Mouse (Mus musculus) CH12.LX (cell line): ENCODE measurements around the gene Tmem274. TPM values are rescaled to one million over a fixed set of nuclear protein-coding genes. Genes with fewer than 3 reads are reported as not detected.

Experiments used
- DNase-seq: peaks from one replicate; pipeline ENCODE4 v3.0.0-alpha.2; 2013; ENCODE audit errors: extremely low read depth
- H3K27ac ChIP-seq: 2 replicates; pipeline ENCODE4 v1.5.1; 2012; ENCODE audit warnings: low read depth, mild to moderate bottlenecking, control low read depth, moderate library complexity; ENCODE audit not compliant: insufficient read depth
- H3K27me3 ChIP-seq: replicated peaks from 2 replicates; pipeline ENCODE3; 2012; ENCODE audit warnings: inconsistent platforms
- H3K36me3 ChIP-seq, 2 experiments: replicated peaks in 1 of 2; 2 replicates each; pipeline versions ENCODE3 to v1.6.1; 2012; ENCODE audit warnings: inconsistent platforms in 1 of 2, low read length in 1 of 2, mild to moderate bottlenecking in 1 of 2, mixed read lengths in 1 of 2, moderate library complexity in 1 of 2; ENCODE audit not compliant: control insufficient read depth in 1 of 2, insufficient read depth in 1 of 2
- H3K4me1 ChIP-seq, 2 experiments: 2 replicates each; pipeline ENCODE4 v1.6.1; 2012; ENCODE audit warnings: inconsistent platforms in 1 of 2, moderate library complexity in 1 of 2; ENCODE audit not compliant: insufficient read depth in 2 of 2, control insufficient read depth in 1 of 2
- H3K4me2 ChIP-seq: 2 replicates; pipeline ENCODE4 v1.6.1; 2012; ENCODE audit warnings: low read depth, mild to moderate bottlenecking, control low read depth; ENCODE audit not compliant: poor library complexity, insufficient read depth, severe bottlenecking
- H3K4me3 ChIP-seq, 3 experiments: fragments of 150-350 bp in 1 of 3; sonication (generic) in 1 of 3; replicated peaks in 1 of 3; 2 replicates each; pipeline versions ENCODE3 to v1.5.1; 2011 to 2012; ENCODE audit warnings: low read depth in 2 of 3, low read length in 2 of 3, mild to moderate bottlenecking in 2 of 3, moderate library complexity in 2 of 3, control low read depth in 1 of 3, improper control_type of control experiment in 1 of 3, inconsistent platforms in 1 of 3, mixed read lengths in 1 of 3; ENCODE audit not compliant: poor library complexity in 1 of 3
- H3K79me2 ChIP-seq: replicated peaks from 2 replicates; pipeline ENCODE4 v1.6.1; 2012; ENCODE audit warnings: mild to moderate bottlenecking, moderate library complexity; ENCODE audit not compliant: control insufficient read depth, poor library complexity, insufficient read depth, severe bottlenecking; ENCODE audit errors: extremely low read depth
- H3K9ac ChIP-seq: 2 replicates; pipeline ENCODE4 v1.6.1; 2012; ENCODE audit warnings: low read depth, mild to moderate bottlenecking, control low read depth, moderate library complexity; ENCODE audit not compliant: insufficient read depth
- H3K9me3 ChIP-seq: replicated peaks from 2 replicates; pipeline ENCODE3; 2012; ENCODE audit warnings: low read length, inconsistent platforms, mixed read lengths
- BHLHE40 ChIP-seq: IDR thresholded peaks from 2 replicates; pipeline ENCODE4 v1.6.1; 2011; ENCODE audit warnings: mild to moderate bottlenecking, low read depth, low read length, improper control_type of control experiment
- CHD1 ChIP-seq: IDR thresholded peaks from 2 replicates; pipeline ENCODE4 v1.6.1; 2012; ENCODE audit warnings: low read depth, low read length, improper control_type of control experiment, inconsistent platforms
- CTCF ChIP-seq, 2 experiments: IDR thresholded peaks in 1 of 2; conservative IDR thresholded peaks in 1 of 2; 2 replicates each; pipeline ENCODE4 v1.5.1; 2011 to 2012; ENCODE audit warnings: low read depth in 2 of 2, low read length in 2 of 2, improper control_type of control experiment in 1 of 2, inconsistent platforms in 1 of 2, mild to moderate bottlenecking in 1 of 2, moderate library complexity in 1 of 2
- E2F4 ChIP-seq: IDR thresholded peaks from 2 replicates; pipeline ENCODE4 v1.6.1; 2011; ENCODE audit warnings: low read depth, low read length, improper control_type of control experiment; ENCODE audit not compliant: insufficient replicate concordance
- ELF1 ChIP-seq: IDR thresholded peaks from 2 replicates; pipeline ENCODE4 v1.6.1; 2014; ENCODE audit warnings: low read depth, mild to moderate bottlenecking, inconsistent platforms, low read length, improper control_type of control experiment
- EP300 ChIP-seq: IDR thresholded peaks from 2 replicates; pipeline ENCODE4 v1.6.1; 2011; ENCODE audit warnings: low read length, improper control_type of control experiment
- ETS1 ChIP-seq: conservative IDR thresholded peaks from 2 replicates; pipeline ENCODE4 v1.6.1; 2012; ENCODE audit warnings: low read depth, mild to moderate bottlenecking, inconsistent platforms, low read length, improper control_type of control experiment, moderate library complexity
- GABPA ChIP-seq: IDR thresholded peaks from 2 replicates; pipeline ENCODE4 v1.6.1; 2012; ENCODE audit warnings: low read depth, low read length, improper control_type of control experiment, inconsistent platforms; ENCODE audit not compliant: insufficient replicate concordance
- HCFC1 ChIP-seq: IDR thresholded peaks from 2 replicates; pipeline ENCODE4 v1.6.1; 2012; ENCODE audit warnings: low read depth, mild to moderate bottlenecking, inconsistent platforms, low read length, improper control_type of control experiment
- IRF4 ChIP-seq: IDR thresholded peaks from 2 replicates; pipeline ENCODE4 v1.6.1; 2014; ENCODE audit warnings: low read depth, mild to moderate bottlenecking, inconsistent platforms, low read length, improper control_type of control experiment
- JUN ChIP-seq: IDR thresholded peaks from 2 replicates; pipeline ENCODE4 v1.6.1; 2011; ENCODE audit warnings: low read depth, mild to moderate bottlenecking, low read length, improper control_type of control experiment, moderate library complexity; ENCODE audit not compliant: insufficient read depth
- JUND ChIP-seq: conservative IDR thresholded peaks from 2 replicates; pipeline ENCODE4 v1.6.1; 2011; ENCODE audit warnings: low read depth, low read length, improper control_type of control experiment
- MAZ ChIP-seq: IDR thresholded peaks from 2 replicates; pipeline ENCODE4 v1.6.1; 2012; ENCODE audit warnings: low read depth, mild to moderate bottlenecking, inconsistent platforms, low read length, improper control_type of control experiment, moderate library complexity
- MEF2A ChIP-seq: IDR thresholded peaks from 2 replicates; pipeline ENCODE4 v1.6.1; 2014; ENCODE audit warnings: low read depth, mild to moderate bottlenecking, inconsistent platforms, low read length, improper control_type of control experiment, borderline replicate concordance
- MYC ChIP-seq: IDR thresholded peaks from 2 replicates; pipeline ENCODE4 v1.6.1; 2011; ENCODE audit warnings: low read depth, mild to moderate bottlenecking, improper control_type of control experiment, low read length
- NELFE ChIP-seq: IDR thresholded peaks from 2 replicates; pipeline ENCODE4 v1.6.1; 2011; ENCODE audit warnings: low read depth, low read length, improper control_type of control experiment
- NRF1 ChIP-seq: IDR thresholded peaks from 2 replicates; pipeline ENCODE4 v1.6.1; 2014; ENCODE audit warnings: low read depth, mild to moderate bottlenecking, inconsistent platforms, low read length, improper control_type of control experiment, moderate library complexity
- PAX5 ChIP-seq: IDR thresholded peaks from 2 replicates; pipeline ENCODE4 v1.6.1; 2012; ENCODE audit warnings: low read length, inconsistent platforms, mixed read lengths
- POLR2A ChIP-seq: IDR thresholded peaks from 2 replicates; pipeline ENCODE4 v1.6.1; 2011; ENCODE audit warnings: low read depth, mild to moderate bottlenecking, improper control_type of control experiment, low read length
- POLR2AphosphoS2 ChIP-seq: IDR thresholded peaks from 2 replicates; pipeline ENCODE4 v1.6.1; 2011; ENCODE audit warnings: low read depth, low read length, improper control_type of control experiment
- RAD21 ChIP-seq: IDR thresholded peaks from 2 replicates; pipeline ENCODE4 v1.6.1; 2011; ENCODE audit warnings: low read depth, mild to moderate bottlenecking, low read length, improper control_type of control experiment, moderate library complexity
- SIN3A ChIP-seq: IDR thresholded peaks from 2 replicates; pipeline ENCODE4 v1.6.1; 2012; ENCODE audit warnings: low read length, improper control_type of control experiment, inconsistent platforms
- SMC3 ChIP-seq: IDR thresholded peaks from 2 replicates; pipeline ENCODE4 v1.6.1; 2011; ENCODE audit warnings: low read depth, low read length, improper control_type of control experiment
- USF1 ChIP-seq: IDR thresholded peaks from 2 replicates; pipeline ENCODE4 v1.6.1; 2014; ENCODE audit warnings: low read depth, mild to moderate bottlenecking, inconsistent platforms, low read length, improper control_type of control experiment
- USF2 ChIP-seq: conservative IDR thresholded peaks from 2 replicates; pipeline ENCODE4 v1.6.1; 2011; ENCODE audit warnings: low read depth, low read length, improper control_type of control experiment
- ZC3H11A ChIP-seq: IDR thresholded peaks from 2 replicates; pipeline ENCODE4 v1.6.1; 2012; ENCODE audit warnings: low read depth, mild to moderate bottlenecking, inconsistent platforms, low read length, improper control_type of control experiment
- ZKSCAN1 ChIP-seq: IDR thresholded peaks from 2 replicates; pipeline ENCODE4 v1.6.1; 2012; ENCODE audit warnings: low read depth, inconsistent platforms, low read length, improper control_type of control experiment, borderline replicate concordance
- ZMIZ1 ChIP-seq: IDR thresholded peaks from 2 replicates; pipeline ENCODE4 v1.6.1; 2012; ENCODE audit warnings: low read depth, mild to moderate bottlenecking, inconsistent platforms, low read length, improper control_type of control experiment
- ZNF384 ChIP-seq: IDR thresholded peaks from 2 replicates; pipeline ENCODE4 v1.6.1; 2012; ENCODE audit warnings: low read depth, low read length, improper control_type of control experiment, inconsistent platforms
- dilution Hi-C: fragments of 300-500 bp; cut with MboI; formaldehyde crosslinking; loops from 2 replicates; pipeline ENCODE4 v1.14.3; 2020; ENCODE audit warnings: low sequenced_read_pairs; ENCODE audit not compliant: extremely low pct_unique_long_range_greater_than_20kb, extremely low pct_ligation_motif_present
- in situ Hi-C: fragments of 300-500 bp; cut with MboI; formaldehyde crosslinking; loops from 3 replicates; pipeline ENCODE4 v1.14.3; 2019; ENCODE audit warnings: low sequenced_read_pairs, low pct_ligation_motif_present, low pct_unique_long_range_greater_than_20kb, mixed read lengths
- polyA plus RNA-seq: library from polyadenylated mRNA; unstranded; fragments of >175 nt; gene quantifications from 2 replicates; pipeline ENCODE4 v1.2.1, GENCODE M21; 2012; ENCODE audit warnings: low read depth; ENCODE audit not compliant: insufficient read length
- total RNA-seq, 2 experiments: library from RNA; depleted of rRNA; stranded (reverse); fragments of 300-350 nt in 1 of 2; fragments of >200 nt in 1 of 2; gene quantifications; 2 replicates each; pipeline ENCODE4 v1.2.3; 2012 to 2014

The Tmem274 gene
- total and polyA plus RNA-seq, 3 experiments: not detected

GRCm38 (mm10) chr4:149525811-149526210 lies 48.6 kb downstream of the Tmem274 start:
- Histone ChIP-seq H3K27ac (no peak overlapping the region), H3K4me2 (no peak overlapping the region), H3K4me3 (no peak overlapping the region), H3K9me3 (no peaks in the 10 kb centered on the region), H3K79me2 (no peaks in the 10 kb centered on the region), H3K36me3 (no peaks in the 10 kb centered on the region), H3K4me1 (peaks cover 4 to 7% of the 10 kb centered on the region in 2 experiments), H3K27me3 (peaks cover 11% of the 10 kb centered on the region), H3K9ac (no peak overlapping the region)
- DNase-seq: no peak
- TF ChIP-seq ELF1 (no peak), HCFC1 (no peak), CTCF (conservative IDR thresholded peaks at IDR 0.05 in 1 of 2, IDR thresholded peaks at IDR 0.05 in 1 of 2; ENCODE audit: low read depth in 2 of 2, low read length in 2 of 2) (no peak), ZNF384 (no peak), BHLHE40 (no peak), CHD1 (no peak), NRF1 (no peak), MEF2A (no peak), NELFE (no peak), EP300 (no peak), SIN3A (no peak), USF2 (no peak), E2F4 (no peak), ETS1 (no peak), POLR2A (no peak), GABPA (no peak), RAD21 (no peak)
- dilution Hi-C loops: no loop called here
- in situ Hi-C loops: loop anchor here (5.0 kb wide), 1 partner anchor 74 kb away; the partner anchor contains the start of gene Rbp7

- Histone ChIP-seq H3K4me3 (no peak overlapping the region), H3K79me2 (no peaks in the 10 kb centered on the region), H3K9ac (no peak overlapping the region), H3K4me2 (no peak overlapping the region), H3K36me3 (no peaks in the 10 kb centered on the region), H3K9me3 (no peaks in the 10 kb centered on the region), H3K4me1 (peaks cover 4 to 7% of the 10 kb centered on the region in 2 experiments), H3K27me3 (peaks cover 8% of the 10 kb centered on the region), H3K27ac (no peak overlapping the region)
- DNase-seq: no peak
- TF ChIP-seq JUND (no peak), HCFC1 (no peak), SMC3 (no peak), ZMIZ1 (no peak), ETS1 (no peak), CTCF (conservative IDR thresholded peaks at IDR 0.05 in 1 of 2, IDR thresholded peaks at IDR 0.05 in 1 of 2; ENCODE audit: low read depth in 2 of 2, low read length in 2 of 2) (no peak), JUN (no peak), POLR2AphosphoS2 (no peak), CHD1 (no peak), USF1 (no peak), MAZ (no peak), SIN3A (no peak), ZKSCAN1 (no peak), ZC3H11A (no peak), PAX5 (no peak), MYC (no peak), IRF4 (no peak)
- dilution Hi-C loops: no loop called here
- in situ Hi-C loops: loop anchor here (5.0 kb wide), 1 partner anchor 74 kb away; the partner anchor contains the start of gene Rbp7
Observed at GRCm38 (mm10) chr4:149526330-149526729, 49.2 kb downstream of the Tmem274 start.
